Mouse (Mus musculus) C2C12 (cell line): ENCODE measurements around the gene Hoxa4.

Experiments used
- CTCF ChIP-seq: IDR thresholded peaks from one replicate; pipeline ENCODE4 v1.5.1; 2011; ENCODE audit not compliant: control insufficient read depth, insufficient read depth, insufficient read length
- MAX ChIP-seq: IDR thresholded peaks from one replicate; pipeline ENCODE4 v1.6.1; 2011; ENCODE audit warnings: mild to moderate bottlenecking, control low read depth
- MYOG ChIP-seq: IDR thresholded peaks from one replicate; pipeline ENCODE4 v1.6.1; 2011; ENCODE audit not compliant: control insufficient read depth, insufficient read length; ENCODE audit errors: extremely low read depth

DNA sequence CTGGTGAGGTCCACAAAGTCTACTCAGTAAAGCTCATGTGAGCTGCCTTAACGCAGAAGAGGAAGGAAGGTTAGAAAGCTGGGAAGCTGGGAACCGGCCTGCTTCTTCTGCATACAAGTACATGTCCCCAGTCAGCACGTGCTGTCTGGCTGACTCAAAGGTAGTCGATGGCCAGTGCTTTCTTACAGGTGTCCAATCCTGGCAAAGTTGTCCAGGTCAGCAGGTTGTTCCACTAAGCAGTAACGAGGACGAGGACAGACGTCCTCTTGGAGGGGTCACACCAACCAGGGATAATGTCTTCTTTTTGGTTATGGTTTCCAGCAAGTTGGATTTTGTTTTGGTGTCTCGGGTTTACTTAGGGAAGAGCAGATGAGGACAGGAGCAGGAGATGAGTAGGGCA, 1.6 kb downstream of the Hoxa4 start:
- TF ChIP-seq CTCF: no peak
- no peak for TF ChIP-seq MYOG
- no peak for TF ChIP-seq MAX
